Mouse (Mus musculus) liver, postnatal 0 days (tissue): ENCODE data around the gene Ccser1.

ENCODE experiments used
- CTCF ChIP-seq: sonication (generic); IDR thresholded peaks from 2 replicates; pipeline ENCODE4 v1.5.1; 2016; ENCODE audit warnings: antibody characterized with exemption, low read depth
- EP300 ChIP-seq: IDR thresholded peaks from 2 replicates; pipeline ENCODE4 v1.6.1; 2016; ENCODE audit warnings: antibody characterized with exemption, low read depth, mild to moderate bottlenecking

- TF ChIP-seq CTCF (no peak), EP300 (no peak)
These were observed 620.8 kb downstream of the Ccser1 start for GRCm38 (mm10) chr6:61800889-61801288.
